Mouse (Mus musculus): Measurements from ENCODE around the gene Pcyt1b. TPM values are rescaled to one million over a fixed set of nuclear protein-coding genes. Genes with fewer than 3 reads are reported as not detected.
A peak's percentile ranks its signal among the peaks of the same experiment; 100 is the strongest.

Gene Pcyt1b
- 0.13 TPM in 1 of 2 replicates, not detected in the other for total RNA-seq (2014; rRNA removed)
- polyA plus RNA-seq (2012; rRNA removed), result 0.02 and 0.05 TPM in 2 replicates

- Histone ChIP-seq H3K27me3 (ENCODE audit: control insufficient read depth, insufficient read depth, low read length) (no peaks in the 10 kb centered on the region), H3K4me1 (ENCODE audit: control insufficient read depth, insufficient read depth, low read length) (no peaks in the 10 kb centered on the region), H3K9ac (ENCODE audit: low read depth, low read length) (no peak within 1 kb of the TSS), H3K27ac (replicated peaks; ENCODE audit: insufficient read depth, low read depth, low read length) (no peak within 1 kb of the TSS), H3K79me2 (ENCODE audit: control insufficient read depth, insufficient read depth, low read length) (no peaks in the 10 kb centered on the region), H3K4me3 (ENCODE audit: insufficient read depth, low read depth, low read length) (no peak within 1 kb of the TSS), H3K36me3 (ENCODE audit: control insufficient read depth, insufficient read depth, low read length) (no peaks in the 10 kb centered on the region)
- no peak for DNase-seq (ENCODE audit: extremely low read depth, low read depth, low spot score)
- TF ChIP-seq POLR2A (IDR thresholded peaks at IDR 0.05; ENCODE audit: extremely low read depth, insufficient read depth, low read length), result no peak
- no peak for TF ChIP-seq CTCF (IDR thresholded peaks at IDR 0.05; ENCODE audit: low read depth, low read length)
- 21% methylated on average over 3 of the region's 3 CpGs for WGBS
Observed at GRCm38 (mm10) chrX:93654218-93655002, at the start of gene Pcyt1b. Gene Pcyt1b, plus strand, starts transcription at chrX:93654863.

DNA sequence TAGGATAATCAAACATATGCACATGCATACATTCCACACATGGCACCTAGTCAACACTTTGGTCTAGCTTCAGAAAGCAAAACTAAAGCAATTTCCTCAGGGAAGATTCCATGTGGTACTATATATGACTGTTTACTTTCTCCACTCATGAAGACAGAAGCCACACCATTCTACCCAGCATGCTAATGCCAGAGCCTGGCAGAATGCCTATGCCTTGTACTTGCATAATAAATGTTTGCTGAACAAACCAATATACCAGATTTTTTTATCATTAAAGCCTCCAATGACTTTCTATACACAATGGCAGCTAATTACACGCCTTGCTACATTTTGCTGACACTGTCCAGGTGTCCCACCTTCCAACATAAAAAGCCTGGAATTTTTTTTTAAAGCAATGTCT is 24.4 kb upstream of the Pcyt1b start:
- H3K79me2 ChIP-seq (ENCODE audit: control insufficient read depth, insufficient read depth, low read length), result no peaks in the 10 kb centered on the region
- no peaks in the 10 kb centered on the region for H3K4me1 ChIP-seq (ENCODE audit: control insufficient read depth, insufficient read depth, low read length)
- WGBS, result 24% methylated on average over 1 of the region's 1 CpGs
- H3K36me3 ChIP-seq (ENCODE audit: control insufficient read depth, insufficient read depth, low read length), result no peaks in the 10 kb centered on the region
- H3K27ac ChIP-seq (replicated peaks; ENCODE audit: insufficient read depth, low read depth, low read length), result no peak overlapping the region
- DNase-seq (ENCODE audit: extremely low read depth, low read depth, low spot score), result peak; percentile 55
- no peak overlapping the region for H3K4me3 ChIP-seq (ENCODE audit: insufficient read depth, low read depth, low read length)
- no peak overlapping the region for H3K9ac ChIP-seq (ENCODE audit: low read depth, low read length)
- no peaks in the 10 kb centered on the region for H3K27me3 ChIP-seq (ENCODE audit: control insufficient read depth, insufficient read depth, low read length)
- TF ChIP-seq CTCF (IDR thresholded peaks at IDR 0.05; ENCODE audit: low read depth, low read length), result no peak
- no peak for TF ChIP-seq POLR2A (IDR thresholded peaks at IDR 0.05; ENCODE audit: extremely low read depth, insufficient read depth, low read length)

DNA sequence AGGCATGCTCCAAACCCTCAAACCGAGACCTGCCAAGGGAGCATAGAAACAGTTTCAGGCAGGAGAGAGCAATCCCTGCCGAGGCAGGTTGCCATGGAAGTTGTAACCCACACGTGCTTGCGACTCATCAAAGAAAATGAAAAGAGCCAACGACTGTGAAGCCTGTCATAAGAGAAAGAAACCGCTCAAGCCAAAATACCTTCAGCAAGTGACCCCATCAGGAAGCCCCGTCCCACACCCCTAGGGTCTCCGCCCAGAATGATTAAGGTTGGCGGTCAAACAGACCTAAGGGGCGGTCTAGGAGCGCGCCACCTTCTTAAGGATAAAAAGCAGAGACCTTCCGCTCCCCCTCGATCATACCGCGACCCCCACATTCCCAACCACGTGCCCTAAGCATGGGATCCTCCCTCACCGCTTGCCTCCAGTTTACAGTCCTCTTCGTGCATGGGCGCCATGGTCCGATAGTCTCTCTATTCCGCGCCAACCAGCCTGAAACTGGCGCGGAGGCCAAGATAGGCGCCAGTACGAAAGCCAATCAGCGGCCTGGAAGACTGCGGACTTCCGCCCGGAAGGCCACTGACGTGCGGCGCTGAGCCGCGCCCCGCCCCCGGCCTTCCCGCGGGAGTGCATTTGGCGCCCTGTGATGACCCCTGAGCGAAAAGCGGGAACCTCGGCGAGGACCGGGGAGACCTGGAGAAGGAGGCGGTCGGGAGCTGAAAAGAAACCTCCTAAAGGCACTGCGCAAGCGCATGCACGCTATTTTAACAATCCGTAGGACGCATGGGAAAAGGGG is 22.8 kb upstream of the Pcyt1b start, which contains the start of gene Pola1:
Pola1 (minus strand) TSS at position 499 of the 793 bp plus-strand sequence.
- Histone ChIP-seq H3K36me3 (ENCODE audit: control insufficient read depth, insufficient read depth, low read length) (no peaks in the 10 kb centered on the region), H3K27ac (replicated peaks; ENCODE audit: insufficient read depth, low read depth, low read length) (peak within 1 kb of the TSS; percentile 72), H3K4me1 (ENCODE audit: control insufficient read depth, insufficient read depth, low read length) (no peaks in the 10 kb centered on the region), H3K79me2 (ENCODE audit: control insufficient read depth, insufficient read depth, low read length) (no peaks in the 10 kb centered on the region), H3K27me3 (ENCODE audit: control insufficient read depth, insufficient read depth, low read length) (no peaks in the 10 kb centered on the region), H3K9ac (ENCODE audit: low read depth, low read length) (peak within 1 kb of the TSS; percentile 57), H3K4me3 (ENCODE audit: insufficient read depth, low read depth, low read length) (peak within 1 kb of the TSS; percentile 67)
- WGBS, result under 1% methylated on average over 53 of the region's 53 CpGs
- TF ChIP-seq POLR2A (IDR thresholded peaks at IDR 0.05; ENCODE audit: extremely low read depth, insufficient read depth, low read length), result 0 out of 2 replicates have a peak, but pooled peaks have one; percentile 16
- no peak for TF ChIP-seq CTCF (IDR thresholded peaks at IDR 0.05; ENCODE audit: low read depth, low read length)
- peak; percentile 75 for DNase-seq (ENCODE audit: extremely low read depth, low read depth, low spot score)

- Histone ChIP-seq H3K4me1 (ENCODE audit: control insufficient read depth, insufficient read depth, low read length) (no peaks in the 10 kb centered on the region), H3K27me3 (ENCODE audit: control insufficient read depth, insufficient read depth, low read length) (no peaks in the 10 kb centered on the region), H3K79me2 (ENCODE audit: control insufficient read depth, insufficient read depth, low read length) (no peaks in the 10 kb centered on the region), H3K36me3 (ENCODE audit: control insufficient read depth, insufficient read depth, low read length) (no peaks in the 10 kb centered on the region), H3K9ac (ENCODE audit: low read depth, low read length) (no peak overlapping the region), H3K4me3 (ENCODE audit: insufficient read depth, low read depth, low read length) (no peak overlapping the region), H3K27ac (replicated peaks; ENCODE audit: insufficient read depth, low read depth, low read length) (no peak overlapping the region)
- DNase-seq (ENCODE audit: extremely low read depth, low read depth, low spot score), result peak; percentile 40
- no peak for TF ChIP-seq POLR2A (IDR thresholded peaks at IDR 0.05; ENCODE audit: extremely low read depth, insufficient read depth, low read length)
- TF ChIP-seq CTCF (IDR thresholded peaks at IDR 0.05; ENCODE audit: low read depth, low read length), result no peak
- WGBS, result 46% methylated on average over 2 of the region's 2 CpGs
Observed at GRCm38 (mm10) chrX:93634861-93635375, 19.7 kb upstream of the Pcyt1b start.

DNA sequence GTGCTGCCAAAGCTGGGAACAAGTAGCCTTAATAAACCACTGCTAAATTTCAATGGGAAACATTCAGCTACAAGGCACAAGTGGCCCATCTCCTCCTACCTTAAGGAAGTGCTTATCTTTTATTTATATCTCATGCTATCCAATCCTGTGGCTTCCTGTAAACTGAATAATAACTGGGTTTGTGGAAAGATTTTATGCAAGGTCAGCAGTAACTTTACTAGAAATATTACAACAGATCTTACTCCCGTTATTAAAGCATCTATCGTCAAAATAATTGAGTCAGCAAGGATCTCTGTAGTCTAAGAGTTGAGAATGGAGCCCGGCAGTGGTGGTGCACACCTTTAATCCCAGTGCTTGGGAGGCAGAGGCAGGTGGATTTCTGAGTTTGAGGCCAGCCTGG is 11.1 kb upstream of the Pcyt1b start:
- no peak for DNase-seq (ENCODE audit: extremely low read depth, low read depth, low spot score)
- H3K36me3 ChIP-seq (ENCODE audit: control insufficient read depth, insufficient read depth, low read length), result no peaks in the 10 kb centered on the region
- TF ChIP-seq CTCF (IDR thresholded peaks at IDR 0.05; ENCODE audit: low read depth, low read length) (no peak), POLR2A (IDR thresholded peaks at IDR 0.05; ENCODE audit: extremely low read depth, insufficient read depth, low read length) (no peak)

More for the DNA sequence above, 11.1 kb upstream of the Pcyt1b start:
- H3K9ac ChIP-seq (ENCODE audit: low read depth, low read length), result no peak overlapping the region
- 85% methylated on average over 3 of the region's 3 CpGs for WGBS
- no peaks in the 10 kb centered on the region for H3K4me1 ChIP-seq (ENCODE audit: control insufficient read depth, insufficient read depth, low read length)
- no peaks in the 10 kb centered on the region for H3K79me2 ChIP-seq (ENCODE audit: control insufficient read depth, insufficient read depth, low read length)
- no peaks in the 10 kb centered on the region for H3K27me3 ChIP-seq (ENCODE audit: control insufficient read depth, insufficient read depth, low read length)
- H3K4me3 ChIP-seq (ENCODE audit: insufficient read depth, low read depth, low read length), result no peak overlapping the region
- H3K27ac ChIP-seq (replicated peaks; ENCODE audit: insufficient read depth, low read depth, low read length), result no peak overlapping the region

All from liver, adult 2 months (tissue).